Mouse (Mus musculus) midbrain, postnatal 0 days (tissue): ENCODE measurements around the gene Actn4. TPM values are rescaled to one million over a fixed set of nuclear protein-coding genes. Genes with fewer than 3 reads are reported as not detected.

ENCODE experiments used
- ATAC-seq: fragments of 200-750 bp; cut with Nextera tagmentation; 2 replicates; pipeline ENCODE4 v1.8.0; 2017; ENCODE audit warnings: moderate number of reproducible peaks, mild to moderate bottlenecking, moderate TSS enrichment, moderate library complexity; ENCODE audit not compliant: low FRiP score
- DNase-seq: peaks from one replicate; pipeline ENCODE4 v3.0.0-alpha.2; 2015; ENCODE audit warnings: low spot score
- H3K27ac ChIP-seq: fragments of 300-500 bp; sonication (generic); 2 replicates; pipeline ENCODE4 v1.5.1; 2014; ENCODE audit warnings: low read depth, mild to moderate bottlenecking, low read length, mixed read lengths
- H3K27me3 ChIP-seq: fragments of 300-500 bp; sonication (generic); 2 replicates; pipeline ENCODE4 v1.6.1; 2014; ENCODE audit warnings: low read length, control low read depth, mixed read lengths; ENCODE audit not compliant: insufficient read depth
- H3K36me3 ChIP-seq: fragments of 300-500 bp; sonication (generic); 2 replicates; pipeline ENCODE4 v1.6.1; 2014; ENCODE audit warnings: low read length, control low read depth, mixed read lengths; ENCODE audit not compliant: insufficient read depth
- H3K4me1 ChIP-seq: fragments of 300-500 bp; sonication (generic); 2 replicates; pipeline ENCODE4 v1.6.1; 2014; ENCODE audit warnings: mild to moderate bottlenecking, control low read depth, antibody characterized with exemption, low read length, mixed read lengths; ENCODE audit not compliant: insufficient read depth
- H3K4me2 ChIP-seq: fragments of 300-500 bp; sonication (generic); 2 replicates; pipeline ENCODE4 v1.6.1; 2014; ENCODE audit warnings: low read depth, mild to moderate bottlenecking, low read length, mixed read lengths; ENCODE audit not compliant: poor library complexity, severe bottlenecking
- H3K4me3 ChIP-seq: fragments of 300-500 bp; sonication (generic); 2 replicates; pipeline ENCODE4 v1.5.1; 2014; ENCODE audit warnings: low read depth, mild to moderate bottlenecking, low read length, moderate library complexity
- H3K9ac ChIP-seq: fragments of 300-500 bp; sonication (generic); replicated peaks from 2 replicates; pipeline ENCODE4 v1.6.1; 2014; ENCODE audit warnings: mild to moderate bottlenecking, low read length, moderate library complexity, mixed read lengths; ENCODE audit not compliant: poor library complexity, severe bottlenecking
- H3K9me3 ChIP-seq: fragments of 300-500 bp; sonication (generic); 2 replicates; pipeline ENCODE4 v1.6.1; 2016; ENCODE audit warnings: low read length, control low read depth
- CTCF ChIP-seq: IDR thresholded peaks from 2 replicates; pipeline ENCODE4 v1.5.1; 2016; ENCODE audit warnings: antibody characterized with exemption, mild to moderate bottlenecking
- WGBS: fragments of 180-500 bp; shearing (Covaris S2); extraction: QIAGEN DNeasy Blood & Tissue Kit; methylation state at CpG from one replicate; pipeline ENCODE4 v1.1.7; 2014; 5-methylcytosine and 5-hydroxymethylcytosine counted together
- polyA plus RNA-seq: library from polyadenylated mRNA; unstranded; fragments of >200 nt; fragmentation: Nextera tagmentation; extraction: Ambion mirVana; gene quantifications from 2 replicates; pipeline ENCODE4 v1.2.1, GENCODE M21; 2015
- total RNA-seq: library from RNA; depleted of rRNA; stranded (reverse); fragments of >200 nt; gene quantifications from 2 replicates; pipeline ENCODE4 v1.2.3, GENCODE M21; 2014

Actn4 gene
- total and polyA plus RNA-seq, 2 experiments from 2014 or later = 74.7 to 101 TPM

- Histone ChIP-seq H3K27me3 (no peaks in the 10 kb centered on the region), H3K36me3 (peaks cover 12% of the 10 kb centered on the region), H3K4me3 (no peak overlapping the region), H3K9ac (no peak overlapping the region), H3K27ac (no peak overlapping the region), H3K4me2 (no peak overlapping the region), H3K4me1 (no peaks in the 10 kb centered on the region), H3K9me3 (no peaks in the 10 kb centered on the region)
- ATAC-seq (no peak), DNase-seq (no peak)
- WGBS = 65% methylated on average over 4 of the region's 4 CpGs
- TF ChIP-seq CTCF = no peak
These were observed 4.8 kb upstream of the Actn4 start for GRCm38 (mm10) chr7:28966751-28967505.

GRCm38 (mm10) chr7:28966181-28966580, 4.0 kb upstream of the Actn4 start:
- WGBS = 74% methylated on average over 4 of the region's 5 CpGs
- 0 out of 2 replicates have a peak, but pooled peaks cover under 1% of the 10 kb centered on the region for H3K4me1 ChIP-seq
- no peaks in the 10 kb centered on the region for H3K27me3 ChIP-seq
- H3K9ac ChIP-seq = no peak overlapping the region
- ATAC-seq (no peak), DNase-seq (no peak)
- no peak for TF ChIP-seq CTCF
- no peak overlapping the region for H3K27ac ChIP-seq
- no peak overlapping the region for H3K4me2 ChIP-seq
- no peak overlapping the region for H3K4me3 ChIP-seq
- no peaks in the 10 kb centered on the region for H3K9me3 ChIP-seq
- peaks cover 4% of the 10 kb centered on the region for H3K36me3 ChIP-seq

GRCm38 (mm10) chr7:28965346-28965840, 3.3 kb upstream of the Actn4 start:
- TF ChIP-seq CTCF = no peak
- peaks cover 8% of the 10 kb centered on the region; the same call in 1 of the 2 replicates for H3K4me1 ChIP-seq
- H3K36me3 ChIP-seq = no peaks in the 10 kb centered on the region; the same call in 1 of the 2 replicates
- no peak for ATAC-seq
- DNase-seq = no peak
- no peaks in the 10 kb centered on the region for H3K9me3 ChIP-seq
- no peak overlapping the region for H3K9ac ChIP-seq
- no peak overlapping the region for H3K4me2 ChIP-seq
- no peaks in the 10 kb centered on the region for H3K27me3 ChIP-seq
- H3K4me3 ChIP-seq = no peak overlapping the region
- 74% methylated on average over 5 of the region's 5 CpGs for WGBS
- no peak overlapping the region for H3K27ac ChIP-seq

GRCm38 (mm10) chr7:28963399-28963923, 1.3 kb upstream of the Actn4 start:
- no peak overlapping the region for H3K9ac ChIP-seq
- H3K36me3 ChIP-seq = no peaks in the 10 kb centered on the region
- no peak overlapping the region for H3K4me3 ChIP-seq
- no peak overlapping the region for H3K4me2 ChIP-seq
- H3K9me3 ChIP-seq = no peaks in the 10 kb centered on the region
- DNase-seq (no peak), ATAC-seq (no peak)
- 81% methylated on average over 3 of the region's 3 CpGs for WGBS
- H3K4me1 ChIP-seq = peaks cover 22% of the 10 kb centered on the region
- peak overlapping the region; percentile 88 for H3K27ac ChIP-seq
- no peaks in the 10 kb centered on the region for H3K27me3 ChIP-seq
- TF ChIP-seq CTCF = no peak

GRCm38 (mm10) chr7:28961584-28961926, 585 bp downstream of the Actn4 start:
- under 1% methylated on average over 7 of the region's 7 CpGs for WGBS
- Histone ChIP-seq H3K27ac (peak overlapping the region; percentile 88), H3K4me3 (peak overlapping the region; percentile 99), H3K27me3 (no peaks in the 10 kb centered on the region), H3K9me3 (no peaks in the 10 kb centered on the region), H3K4me2 (peak overlapping the region; percentile 91), H3K4me1 (peaks cover 22% of the 10 kb centered on the region), H3K36me3 (no peaks in the 10 kb centered on the region), H3K9ac (peak overlapping the region; percentile 98)
- no peak for ATAC-seq
- TF ChIP-seq CTCF = no peak
- DNase-seq = no peak

- 33% methylated on average over 9 of the region's 9 CpGs for WGBS
- Histone ChIP-seq H3K4me2 (peak overlapping the region; percentile 91), H3K27ac (no peak overlapping the region), H3K4me1 (peaks cover 22% of the 10 kb centered on the region), H3K9me3 (no peaks in the 10 kb centered on the region), H3K36me3 (no peaks in the 10 kb centered on the region), H3K27me3 (no peaks in the 10 kb centered on the region), H3K4me3 (peak overlapping the region; percentile 99), H3K9ac (peak overlapping the region; percentile 98)
- TF ChIP-seq CTCF = no peak
- no peak for DNase-seq
- no peak for ATAC-seq
These were observed 1.6 kb downstream of the Actn4 start for GRCm38 (mm10) chr7:28960354-28961046.
